Mouse (Mus musculus) thymus, adult 2 months (tissue): ENCODE measurements around the gene Anp32b.

Source experiments
- CTCF ChIP-seq: fragments of 200-500 bp; IDR thresholded peaks from 2 replicates; pipeline ENCODE4 v1.5.1; 2012; ENCODE audit warnings: mild to moderate bottlenecking, control low read depth, low read length, moderate library complexity, borderline replicate concordance; ENCODE audit not compliant: control insufficient read depth, poor library complexity, insufficient read depth; ENCODE audit errors: extremely low read depth
- POLR2A ChIP-seq: fragments of 200-500 bp; IDR thresholded peaks from 2 replicates; pipeline ENCODE4 v1.6.1; 2012; ENCODE audit warnings: mild to moderate bottlenecking, low read length, control low read depth, moderate library complexity; ENCODE audit not compliant: control insufficient read depth, poor library complexity, insufficient read depth; ENCODE audit errors: extremely low read depth

- TF ChIP-seq CTCF (no peak), POLR2A (no peak)
Measured at GRCm38 (mm10) chr4:46505361-46506057, 54.8 kb downstream of the Anp32b start.
